ENCODE assay signal across 25 mouse cellular contexts in genomic region chr13:69242544-69243296, GRCm38 (mm10).
DNase-seq lines count a peak whose midpoint lies in the region; ATAC-seq lines count a peak whose summit lies in the region.
"Had no signal": no experiment of that assay in that cellular context is flagged by ENCODE, and none has a peak within 500 bp of the region (broad histone marks: within the 10 kb centered on the region; RNA-seq: fewer than 3 reads in every experiment).

No protein-coding gene starts in this region.

- H3K4me1 ChIP-seq in kidney, embryonic 15.5 days: peaks cover 12% of the 10 kb centered on the region
- H3K4me1 ChIP-seq in neural tube, embryonic 13.5 days (replicated peaks): peaks cover 7% of the 10 kb centered on the region; the same call in 1 of the 2 replicates
- H3K4me1 ChIP-seq: heart, embryonic 10.5 days; heart, embryonic 15.5 days; lung, embryonic 15.5 days; midbrain, embryonic 10.5 days had no signal

- H3K27ac ChIP-seq in kidney, embryonic 15.5 days: no peak overlapping the region
- H3K27ac ChIP-seq in neural tube, embryonic 13.5 days (replicated peaks): no peak overlapping the region
- H3K27ac ChIP-seq: heart, embryonic 10.5 days; heart, embryonic 15.5 days; layer of hippocampus, adult 2 months; lung, embryonic 15.5 days; midbrain, embryonic 10.5 days had no signal

- peak overlapping the region; percentile 9; the same call in 1 of the 2 replicates for H3K4me3 ChIP-seq in kidney, embryonic 15.5 days (replicated peaks)
- no peak overlapping the region for H3K4me3 ChIP-seq in neural tube, embryonic 13.5 days
- H3K4me3 ChIP-seq: erythroblast, embryonic 14.5 days; heart, embryonic 10.5 days; heart, embryonic 15.5 days; layer of hippocampus, adult 2 months; lung, embryonic 15.5 days; midbrain, embryonic 10.5 days; myocyte had no signal

- peak overlapping the region; percentile 47 for H3K4me2 ChIP-seq in kidney, embryonic 15.5 days
- no peak overlapping the region for H3K4me2 ChIP-seq in neural tube, embryonic 13.5 days
- H3K4me2 ChIP-seq: heart, embryonic 15.5 days; liver, embryonic 11.5 days; lung, embryonic 15.5 days had no signal

- H3K9ac ChIP-seq in kidney, embryonic 15.5 days: no peak overlapping the region
- no peak overlapping the region for H3K9ac ChIP-seq in neural tube, embryonic 13.5 days
- H3K9ac ChIP-seq: heart, embryonic 15.5 days; lung, embryonic 15.5 days had no signal

- peak; percentile 77 for ATAC-seq in kidney, embryonic 15.5 days (replicated peaks; ENCODE audit: low FRiP score)
- ATAC-seq in neural tube, embryonic 13.5 days (ENCODE audit: low read depth): peak; percentile 32; the same call in 1 of the 2 replicates
- ATAC-seq: forebrain, embryonic 16.5 days; intestine, postnatal 0 days; midbrain, embryonic 16.5 days had no signal

- DNase-seq in kidney, postnatal 10 days: no peak
- peak; percentile 24 for DNase-seq in forelimb bud, embryonic 11.5 days (ENCODE audit: low read depth, low spot score)
- peak; percentile 18 for DNase-seq in hindlimb bud, embryonic 11.5 days (ENCODE audit: extremely low spot score, low read depth, low spot score)
- DNase-seq in layer of hippocampus, adult 9-11 months: no peak
- DNase-seq: adrenal gland, postnatal 25 days; B cell, adult 2 months; cerebellum, adult 11-12 months; cerebellum, adult 9-11 months; gastrocnemius, postnatal 10 days; kidney, postnatal 25 days; left cerebral cortex, postnatal 4 days; thymus, postnatal 4 days had no signal

- H3K27me3 ChIP-seq in kidney, embryonic 15.5 days: peaks cover 6% of the 10 kb centered on the region; the same call in 1 of the 2 replicates
- H3K27me3 ChIP-seq in neural tube, embryonic 13.5 days: no peaks in the 10 kb centered on the region
- H3K27me3 ChIP-seq: heart, embryonic 15.5 days; lung, embryonic 15.5 days had no signal

- H3K9me3 ChIP-seq in kidney, embryonic 15.5 days (replicated peaks): no peaks in the 10 kb centered on the region
- H3K9me3 ChIP-seq in neural tube, embryonic 13.5 days: no peaks in the 10 kb centered on the region
- H3K9me3 ChIP-seq: heart, embryonic 10.5 days; heart, embryonic 15.5 days; lung, embryonic 15.5 days; midbrain, embryonic 10.5 days had no signal

- WGBS in kidney, embryonic 15.5 days: 25% methylated on average over 14 of the region's 14 CpGs
- WGBS in neural tube, embryonic 13.5 days: 41% methylated on average over 14 of the region's 14 CpGs

- no peaks in the 10 kb centered on the region for H3K36me3 ChIP-seq in kidney, embryonic 15.5 days
- H3K36me3 ChIP-seq in neural tube, embryonic 13.5 days: no peaks in the 10 kb centered on the region
- H3K36me3 ChIP-seq: heart, embryonic 10.5 days; heart, embryonic 15.5 days; lung, embryonic 15.5 days; midbrain, embryonic 10.5 days had no signal

Comparison
In these comparisons a context has a peak if more than half of its experiments do, and no peak if none do; other contexts are left out.
1. DNase-seq: peak in forelimb bud, embryonic 11.5 days (single experiment) and hindlimb bud, embryonic 11.5 days (single experiment); none in kidney, postnatal 10 days (single experiment) and layer of hippocampus, adult 9-11 months (single experiment).